Mouse (Mus musculus): Measurements from ENCODE around the gene Prkn. TPM values are rescaled to one million over a fixed set of nuclear protein-coding genes. Genes with fewer than 3 reads are reported as not detected.

Prkn gene
- polyA plus RNA-seq, 1 experiment from 2014 or later = 3.9 TPM

DNA sequence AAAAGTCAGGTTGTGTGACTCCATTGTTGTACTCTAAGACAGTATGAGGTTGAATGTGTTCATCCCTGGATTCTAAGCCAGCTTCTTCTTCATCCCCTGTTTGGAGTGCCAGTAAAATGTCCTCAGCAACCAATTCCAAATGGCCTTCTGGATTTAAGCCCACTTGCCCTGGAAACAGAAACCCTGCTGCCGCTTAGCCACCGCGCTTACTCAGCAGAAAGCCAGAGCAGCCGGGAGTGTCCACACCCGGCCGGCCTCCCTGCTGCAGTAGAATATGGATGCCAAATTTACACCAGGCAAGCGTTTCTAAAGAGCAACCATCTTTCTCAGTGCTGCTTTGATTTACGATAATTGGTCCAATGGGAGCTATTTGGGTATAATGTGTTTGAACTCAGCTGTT, 420.5 kb downstream of the Prkn start:
- no peak for ATAC-seq
- Histone ChIP-seq H3K4me2 (ENCODE audit: low read length) (no peak overlapping the region), H3K9me3 (ENCODE audit: control insufficient read depth, low read length) (no peaks in the 10 kb centered on the region), H3K27me3 (replicated peaks; ENCODE audit: control insufficient read depth, insufficient read depth, low read length) (no peaks in the 10 kb centered on the region), H3K27ac (ENCODE audit: low read length) (no peak overlapping the region), H3K4me1 (replicated peaks; ENCODE audit: control insufficient read depth, insufficient read depth, low read length) (no peaks in the 10 kb centered on the region), H3K36me3 (ENCODE audit: control insufficient read depth, insufficient read depth) (no peaks in the 10 kb centered on the region), H3K4me3 (replicated peaks; ENCODE audit: low read length) (no peak overlapping the region), H3K9ac (replicated peaks; ENCODE audit: low read depth, low read length) (no peak overlapping the region)
- whole genome bisulfite sequencing = 73% methylated on average over 8 of the region's 8 CpGs

DNA sequence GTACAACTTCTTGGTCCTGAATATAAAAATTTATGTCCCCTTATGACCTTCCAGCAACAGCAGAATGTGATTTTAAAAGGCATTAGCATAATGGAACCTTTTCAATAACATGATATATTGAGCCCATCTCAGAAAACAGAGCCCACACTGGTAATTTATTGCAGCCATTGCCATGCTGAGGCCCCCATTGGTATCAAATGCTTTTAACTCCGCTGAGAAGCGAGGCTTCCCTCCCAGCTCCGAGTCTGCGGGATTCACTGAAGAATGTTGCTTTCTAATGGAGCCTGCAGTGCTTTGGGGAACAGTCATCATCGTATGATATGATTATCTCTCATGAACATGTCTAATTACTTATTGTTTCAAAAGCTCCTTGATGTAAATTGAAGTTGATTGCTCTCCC, 421.5 kb downstream of the Prkn start:
- no peak overlapping the region for H3K4me2 ChIP-seq (ENCODE audit: low read length)
- WGBS = 81% methylated on average over 5 of the region's 5 CpGs
- H3K27me3 ChIP-seq (replicated peaks; ENCODE audit: control insufficient read depth, insufficient read depth, low read length) = no peaks in the 10 kb centered on the region
- no peaks in the 10 kb centered on the region for H3K9me3 ChIP-seq (ENCODE audit: control insufficient read depth, low read length)
- no peak overlapping the region for H3K27ac ChIP-seq (ENCODE audit: low read length)
- H3K36me3 ChIP-seq (ENCODE audit: control insufficient read depth, insufficient read depth) = no peaks in the 10 kb centered on the region
- no peaks in the 10 kb centered on the region for H3K4me1 ChIP-seq (replicated peaks; ENCODE audit: control insufficient read depth, insufficient read depth, low read length)
- ATAC-seq = no peak
- H3K9ac ChIP-seq (replicated peaks; ENCODE audit: low read depth, low read length) = no peak overlapping the region
- H3K4me3 ChIP-seq (replicated peaks; ENCODE audit: low read length) = no peak overlapping the region

DNA sequence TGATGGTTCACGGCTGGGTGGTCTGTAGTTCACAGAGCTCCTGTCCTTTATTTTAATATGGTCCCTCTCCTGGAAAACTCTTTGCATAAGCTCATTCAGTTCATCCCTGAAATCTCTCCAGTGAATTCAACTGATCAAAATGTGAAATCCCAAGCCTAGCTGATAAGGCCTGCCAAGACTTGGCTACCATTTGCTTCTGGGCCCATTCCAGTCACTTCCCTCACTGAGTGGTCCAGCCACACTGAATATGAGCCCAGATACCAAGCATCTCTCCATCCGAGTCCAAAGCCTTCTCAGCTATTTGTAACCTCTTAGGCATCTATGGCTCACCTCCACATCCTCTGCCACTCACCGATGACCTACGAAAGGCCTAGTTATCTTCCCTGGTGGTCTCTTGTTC, 427.8 kb downstream of the Prkn start:
- Histone ChIP-seq H3K4me1 (replicated peaks; ENCODE audit: control insufficient read depth, insufficient read depth, low read length) (no peaks in the 10 kb centered on the region), H3K36me3 (ENCODE audit: control insufficient read depth, insufficient read depth) (no peaks in the 10 kb centered on the region), H3K27ac (ENCODE audit: low read length) (no peak overlapping the region), H3K9me3 (ENCODE audit: control insufficient read depth, low read length) (no peaks in the 10 kb centered on the region), H3K27me3 (replicated peaks; ENCODE audit: control insufficient read depth, insufficient read depth, low read length) (no peaks in the 10 kb centered on the region), H3K4me2 (ENCODE audit: low read length) (no peak overlapping the region), H3K9ac (replicated peaks; ENCODE audit: low read depth, low read length) (no peak overlapping the region), H3K4me3 (replicated peaks; ENCODE audit: low read length) (no peak overlapping the region)
- ATAC-seq = no peak
- 92% methylated on average over 4 of the region's 4 CpGs for whole genome bisulfite sequencing

DNA sequence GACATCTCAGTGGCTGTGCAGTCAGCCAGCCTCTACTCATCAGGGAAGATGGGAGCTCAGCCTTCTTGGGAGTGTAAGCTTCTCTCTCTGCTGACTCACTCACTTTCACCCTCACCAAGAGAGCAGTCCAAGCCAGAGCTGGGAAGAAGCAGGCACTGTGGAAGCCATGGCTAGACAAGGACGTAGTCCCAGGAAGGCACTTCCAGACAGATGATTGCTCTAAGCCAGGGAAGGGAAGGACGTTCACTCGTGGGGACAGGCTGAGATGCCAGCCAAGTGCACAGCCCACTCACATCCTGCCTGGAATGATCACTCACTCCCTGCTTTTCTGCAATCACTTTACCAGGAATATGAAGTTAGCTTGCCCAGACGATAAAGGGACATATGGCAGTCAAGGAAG, 430.0 kb downstream of the Prkn start:
- Histone ChIP-seq H3K36me3 (ENCODE audit: control insufficient read depth, insufficient read depth) (no peaks in the 10 kb centered on the region), H3K4me1 (replicated peaks; ENCODE audit: control insufficient read depth, insufficient read depth, low read length) (no peaks in the 10 kb centered on the region), H3K9ac (replicated peaks; ENCODE audit: low read depth, low read length) (no peak overlapping the region), H3K9me3 (ENCODE audit: control insufficient read depth, low read length) (no peaks in the 10 kb centered on the region), H3K27ac (ENCODE audit: low read length) (no peak overlapping the region), H3K27me3 (replicated peaks; ENCODE audit: control insufficient read depth, insufficient read depth, low read length) (no peaks in the 10 kb centered on the region), H3K4me2 (ENCODE audit: low read length) (no peak overlapping the region), H3K4me3 (replicated peaks; ENCODE audit: low read length) (no peak overlapping the region)
- 86% methylated on average over 4 of the region's 4 CpGs for WGBS
- ATAC-seq = no peak

DNA sequence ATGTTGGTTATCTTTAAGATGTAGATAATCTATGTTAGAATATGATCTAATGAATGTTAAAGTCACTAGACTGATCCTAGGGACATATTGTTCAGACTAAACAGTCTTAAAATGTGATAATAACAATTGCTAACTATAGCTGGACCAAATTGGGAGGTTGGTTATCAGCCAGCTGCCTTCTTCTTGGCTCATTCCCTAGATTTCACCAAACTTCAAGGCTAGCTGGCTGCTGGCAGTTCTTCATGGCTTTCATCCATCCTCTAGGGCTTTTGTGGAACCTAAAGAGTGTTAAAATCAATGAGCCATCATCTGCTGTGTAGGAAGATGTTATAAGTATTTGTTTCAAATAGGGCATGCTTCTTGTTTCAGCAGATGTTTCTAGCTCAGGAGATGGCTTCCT, 431.7 kb downstream of the Prkn start:
- H3K27ac ChIP-seq (ENCODE audit: low read length) = no peak overlapping the region
- H3K36me3 ChIP-seq (ENCODE audit: control insufficient read depth, insufficient read depth) = no peaks in the 10 kb centered on the region
- H3K9ac ChIP-seq (replicated peaks; ENCODE audit: low read depth, low read length) = no peak overlapping the region
- no peak overlapping the region for H3K4me3 ChIP-seq (replicated peaks; ENCODE audit: low read length)
- no peaks in the 10 kb centered on the region for H3K9me3 ChIP-seq (ENCODE audit: control insufficient read depth, low read length)
- no peak for ATAC-seq
- no peak overlapping the region for H3K4me2 ChIP-seq (ENCODE audit: low read length)
- no peaks in the 10 kb centered on the region for H3K4me1 ChIP-seq (replicated peaks; ENCODE audit: control insufficient read depth, insufficient read depth, low read length)
- no peaks in the 10 kb centered on the region for H3K27me3 ChIP-seq (replicated peaks; ENCODE audit: control insufficient read depth, insufficient read depth, low read length)

DNA sequence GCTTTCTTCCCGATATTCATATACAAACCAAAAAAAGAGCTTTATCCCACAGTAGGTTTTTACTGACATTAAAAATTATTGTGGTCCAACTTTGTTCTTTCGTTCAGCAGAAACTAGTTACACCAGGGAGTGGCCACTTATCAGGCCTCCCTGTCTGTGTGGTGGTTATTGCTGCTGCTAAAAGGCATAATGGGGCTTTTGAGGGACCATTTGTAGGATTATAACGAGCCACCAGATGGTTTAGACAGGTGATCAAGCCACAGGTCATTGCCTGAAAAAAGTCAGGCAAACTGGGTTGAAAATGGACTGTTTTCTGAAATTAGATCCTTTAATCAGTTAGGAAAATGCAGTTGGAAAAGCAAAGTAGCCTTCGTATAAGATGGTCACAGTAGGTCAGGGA, 444.1 kb downstream of the Prkn start:
- Histone ChIP-seq H3K4me1 (replicated peaks; ENCODE audit: control insufficient read depth, insufficient read depth, low read length) (no peaks in the 10 kb centered on the region), H3K9me3 (ENCODE audit: control insufficient read depth, low read length) (no peaks in the 10 kb centered on the region), H3K36me3 (ENCODE audit: control insufficient read depth, insufficient read depth) (no peaks in the 10 kb centered on the region), H3K27me3 (replicated peaks; ENCODE audit: control insufficient read depth, insufficient read depth, low read length) (no peaks in the 10 kb centered on the region), H3K4me3 (replicated peaks; ENCODE audit: low read length) (no peak overlapping the region), H3K4me2 (ENCODE audit: low read length) (no peak overlapping the region), H3K27ac (ENCODE audit: low read length) (no peak overlapping the region), H3K9ac (replicated peaks; ENCODE audit: low read depth, low read length) (no peak overlapping the region)
- no peak for ATAC-seq
- 64% methylated on average over 4 of the region's 4 CpGs for WGBS

DNA sequence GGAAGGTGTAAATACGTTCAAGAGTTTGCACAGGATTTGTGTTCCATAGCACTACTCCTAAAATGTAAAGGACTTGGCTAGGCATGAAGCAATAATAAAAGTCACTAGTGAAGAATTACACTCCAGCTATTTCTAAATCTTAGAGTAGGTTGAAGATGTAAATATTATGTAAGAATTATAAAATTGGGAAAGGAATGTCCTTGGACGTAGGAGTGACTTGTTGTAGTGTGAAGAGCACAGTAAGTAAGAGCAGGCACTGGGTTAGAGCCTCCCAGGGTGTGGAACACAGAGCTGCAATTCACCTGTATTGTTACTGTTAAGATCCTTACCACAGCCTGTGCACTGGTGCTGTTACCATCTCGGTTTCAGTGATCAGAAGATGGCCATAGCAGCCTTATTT, 450.0 kb downstream of the Prkn start:
- H3K4me1 ChIP-seq (replicated peaks; ENCODE audit: control insufficient read depth, insufficient read depth, low read length) = no peaks in the 10 kb centered on the region
- WGBS = 82% methylated on average over 3 of the region's 3 CpGs
- no peak overlapping the region for H3K27ac ChIP-seq (ENCODE audit: low read length)
- H3K4me3 ChIP-seq (replicated peaks; ENCODE audit: low read length) = no peak overlapping the region
- no peak for ATAC-seq
- H3K27me3 ChIP-seq (replicated peaks; ENCODE audit: control insufficient read depth, insufficient read depth, low read length) = no peaks in the 10 kb centered on the region
- no peak overlapping the region for H3K4me2 ChIP-seq (ENCODE audit: low read length)
- no peaks in the 10 kb centered on the region for H3K9me3 ChIP-seq (ENCODE audit: control insufficient read depth, low read length)
- no peak overlapping the region for H3K9ac ChIP-seq (replicated peaks; ENCODE audit: low read depth, low read length)
- H3K36me3 ChIP-seq (ENCODE audit: control insufficient read depth, insufficient read depth) = no peaks in the 10 kb centered on the region

DNA sequence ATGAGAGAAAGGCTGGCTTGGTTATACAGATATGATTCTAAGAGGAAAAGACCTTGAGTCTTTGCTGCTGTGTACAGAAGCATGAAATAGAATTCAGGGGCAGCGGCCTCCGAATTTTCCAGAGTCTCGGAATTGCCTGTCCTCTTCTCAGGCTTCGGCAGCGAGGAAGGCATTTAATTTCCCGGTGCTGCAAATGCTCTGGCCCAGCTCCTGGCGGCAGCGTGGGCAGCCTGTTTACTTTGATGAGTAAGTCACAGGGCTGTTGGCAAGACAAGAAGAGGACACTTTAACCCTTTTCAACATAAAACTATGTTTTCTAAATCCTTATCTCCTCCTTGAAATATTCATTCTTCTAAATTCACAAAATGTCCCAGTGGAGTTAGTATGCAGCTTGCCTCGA, 462.9 kb downstream of the Prkn start:
- H3K27me3 ChIP-seq (replicated peaks; ENCODE audit: control insufficient read depth, insufficient read depth, low read length) = no peaks in the 10 kb centered on the region
- no peak overlapping the region for H3K4me2 ChIP-seq (ENCODE audit: low read length)
- 69% methylated on average over 9 of the region's 9 CpGs for WGBS
- H3K4me1 ChIP-seq (replicated peaks; ENCODE audit: control insufficient read depth, insufficient read depth, low read length) = no peaks in the 10 kb centered on the region
- no peak for ATAC-seq
- no peak overlapping the region for H3K9ac ChIP-seq (replicated peaks; ENCODE audit: low read depth, low read length)
- H3K36me3 ChIP-seq (ENCODE audit: control insufficient read depth, insufficient read depth) = no peaks in the 10 kb centered on the region
- no peak overlapping the region for H3K27ac ChIP-seq (ENCODE audit: low read length)
- no peaks in the 10 kb centered on the region for H3K9me3 ChIP-seq (ENCODE audit: control insufficient read depth, low read length)
- no peak overlapping the region for H3K4me3 ChIP-seq (replicated peaks; ENCODE audit: low read length)

DNA sequence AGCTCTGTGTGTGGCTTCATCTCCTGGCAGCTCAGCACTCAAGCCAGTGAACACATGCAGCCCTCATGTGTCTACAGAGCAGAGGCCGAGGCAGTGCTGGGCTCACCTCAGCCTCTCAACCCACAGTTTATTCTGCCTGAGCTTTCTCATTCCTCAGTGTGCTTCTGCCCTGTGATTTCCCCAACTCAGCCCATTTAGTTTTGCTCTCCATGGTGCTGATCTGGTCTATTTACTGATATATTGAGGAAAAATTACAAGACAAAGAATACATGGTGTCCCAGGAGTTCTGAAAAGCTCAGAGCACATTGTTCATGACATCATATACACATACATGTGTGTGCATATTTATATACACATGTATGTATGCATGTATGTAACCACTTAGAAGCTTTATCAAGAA, 469.7 kb downstream of the Prkn start:
- no peak overlapping the region for H3K27ac ChIP-seq (ENCODE audit: low read length)
- no peak overlapping the region for H3K4me2 ChIP-seq (ENCODE audit: low read length)
- no peak overlapping the region for H3K4me3 ChIP-seq (replicated peaks; ENCODE audit: low read length)
- no peaks in the 10 kb centered on the region for H3K9me3 ChIP-seq (ENCODE audit: control insufficient read depth, low read length)
- H3K36me3 ChIP-seq (ENCODE audit: control insufficient read depth, insufficient read depth) = no peaks in the 10 kb centered on the region
- no peaks in the 10 kb centered on the region for H3K4me1 ChIP-seq (replicated peaks; ENCODE audit: control insufficient read depth, insufficient read depth, low read length)
- ATAC-seq = no peak
- no peaks in the 10 kb centered on the region for H3K27me3 ChIP-seq (replicated peaks; ENCODE audit: control insufficient read depth, insufficient read depth, low read length)
- H3K9ac ChIP-seq (replicated peaks; ENCODE audit: low read depth, low read length) = no peak overlapping the region
- WGBS = 25% methylated on average over 1 of the region's 1 CpGs

DNA sequence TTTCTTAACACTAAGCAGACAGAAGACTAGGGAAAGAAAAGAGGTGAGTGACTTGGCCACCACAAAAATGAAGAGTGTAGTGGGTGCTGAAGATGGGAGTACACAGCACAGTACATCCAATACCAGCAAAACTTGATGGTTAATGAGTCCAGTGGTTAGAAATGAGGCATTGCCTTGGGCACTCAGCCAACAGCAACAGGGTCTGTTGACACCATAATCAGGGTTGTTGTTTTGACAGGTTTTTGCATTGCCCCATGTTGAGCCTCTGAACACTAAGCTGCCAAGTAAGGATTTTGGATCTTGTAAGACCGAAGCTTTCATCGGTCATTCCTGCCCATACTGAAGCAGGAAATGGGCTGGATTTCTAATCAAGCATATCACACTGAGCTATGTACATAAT, 474.0 kb downstream of the Prkn start:
- H3K27ac ChIP-seq (ENCODE audit: low read length) = no peak overlapping the region
- no peaks in the 10 kb centered on the region for H3K27me3 ChIP-seq (replicated peaks; ENCODE audit: control insufficient read depth, insufficient read depth, low read length)
- H3K9ac ChIP-seq (replicated peaks; ENCODE audit: low read depth, low read length) = no peak overlapping the region
- no peak overlapping the region for H3K4me2 ChIP-seq (ENCODE audit: low read length)
- ATAC-seq = no peak
- H3K4me1 ChIP-seq (replicated peaks; ENCODE audit: control insufficient read depth, insufficient read depth, low read length) = no peaks in the 10 kb centered on the region
- no peak overlapping the region for H3K4me3 ChIP-seq (replicated peaks; ENCODE audit: low read length)
- no peaks in the 10 kb centered on the region for H3K36me3 ChIP-seq (ENCODE audit: control insufficient read depth, insufficient read depth)
- 22% methylated on average over 2 of the region's 2 CpGs for WGBS
- H3K9me3 ChIP-seq (ENCODE audit: control insufficient read depth, low read length) = no peaks in the 10 kb centered on the region

Data from forebrain, embryonic 16.5 days (tissue).